Mouse (Mus musculus) C2C12 (cell line): Measurements from ENCODE around the gene Acta2. TPM values are rescaled to one million over a fixed set of nuclear protein-coding genes. Genes with fewer than 3 reads are reported as not detected.

Experiments
- H3K27me3 ChIP-seq: one replicate; pipeline ENCODE4 v1.6.1; 2011; ENCODE audit not compliant: control insufficient read depth, insufficient read depth, insufficient read length
- H3K36me3 ChIP-seq: one replicate; pipeline ENCODE4 v1.6.1; 2011; ENCODE audit not compliant: control insufficient read depth, insufficient read depth
- H3K4me3 ChIP-seq: one replicate; pipeline ENCODE4 v1.5.1; 2011; ENCODE audit warnings: mild to moderate bottlenecking, control low read depth; ENCODE audit not compliant: poor library complexity, insufficient read depth, severe bottlenecking
- H3K79me2 ChIP-seq: one replicate; pipeline ENCODE4 v1.6.1; 2011; ENCODE audit not compliant: control insufficient read depth, insufficient read depth
- H3K79me3 ChIP-seq: one replicate; pipeline ENCODE4 v1.6.1; 2011; ENCODE audit warnings: low read depth, control low read depth
- H3ac ChIP-seq: one replicate; pipeline ENCODE3; 2011; ENCODE audit warnings: low read depth; ENCODE audit not compliant: control insufficient read depth, insufficient read length
- CEBPB ChIP-seq: IDR thresholded peaks from one replicate; pipeline ENCODE4 v1.6.1; 2011; ENCODE audit warnings: low read depth, mild to moderate bottlenecking, control low read depth, moderate library complexity
- CTCF ChIP-seq: IDR thresholded peaks from one replicate; pipeline ENCODE4 v1.5.1; 2011; ENCODE audit not compliant: control insufficient read depth, insufficient read depth, insufficient read length
- FOSL1 ChIP-seq: IDR thresholded peaks from one replicate; pipeline ENCODE4 v1.8.0; 2011; ENCODE audit warnings: mild to moderate bottlenecking, low read length; ENCODE audit not compliant: poor library complexity, insufficient read depth, severe bottlenecking
- MAX ChIP-seq: IDR thresholded peaks from one replicate; pipeline ENCODE4 v1.6.1; 2011; ENCODE audit warnings: mild to moderate bottlenecking, control low read depth
- MYOD1 ChIP-seq: IDR thresholded peaks from one replicate; pipeline ENCODE4 v1.6.1; 2011; ENCODE audit warnings: low read depth; ENCODE audit not compliant: control insufficient read depth, insufficient read length
- MYOG ChIP-seq: IDR thresholded peaks from one replicate; pipeline ENCODE4 v1.6.1; 2011; ENCODE audit not compliant: control insufficient read depth, insufficient read length; ENCODE audit errors: extremely low read depth
- USF1 ChIP-seq: IDR thresholded peaks from one replicate; pipeline ENCODE4 v1.6.1; 2011; ENCODE audit warnings: low read depth, mild to moderate bottlenecking, control low read depth, moderate library complexity
- polyA plus RNA-seq: library from polyadenylated mRNA; unstranded; fragments of >200 nt; fragmentation: generic; extraction: Trizol; gene quantifications from one replicate; pipeline ENCODE4 v1.2.1, GENCODE M21; 2012; ENCODE audit warnings: missing spikeins

Acta2 gene
- polyA plus RNA-seq, 1 experiment, result 1,987 TPM

DNA sequence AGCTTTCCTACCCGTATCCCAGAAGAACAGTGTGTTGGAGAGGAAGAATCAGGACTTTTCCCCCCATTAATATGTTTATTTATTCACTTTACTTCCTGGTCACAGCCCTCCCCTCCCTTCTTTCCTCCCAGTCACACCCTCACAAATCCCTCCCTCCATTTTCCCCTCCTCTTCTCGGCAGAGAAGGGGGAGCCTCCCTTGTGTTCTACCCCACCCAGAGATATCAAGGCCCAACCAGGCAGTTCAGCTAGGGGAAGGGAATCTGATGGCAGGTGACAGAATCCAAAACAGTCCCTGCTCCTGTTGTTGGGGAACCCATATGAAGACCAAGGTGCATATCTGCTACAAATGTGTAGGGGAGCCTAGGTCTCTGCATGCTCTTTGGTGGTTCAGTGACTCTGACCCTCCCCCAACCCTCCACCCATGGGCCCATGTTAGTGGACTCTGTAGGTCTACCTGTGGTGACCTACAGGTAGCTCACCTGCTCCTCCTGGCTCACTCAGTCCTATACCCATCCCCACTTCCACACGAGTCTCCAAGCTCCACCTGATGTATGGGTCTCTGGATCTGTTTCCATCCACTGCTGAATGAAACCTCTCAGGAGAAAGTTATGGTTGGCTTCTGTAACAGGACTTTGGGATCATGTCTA lies 34.5 kb downstream of the Acta2 start:
- Histone ChIP-seq H3K4me3 (no peak overlapping the region), H3K79me2 (peaks cover 7% of the 10 kb centered on the region), H3K79me3 (no peaks in the 10 kb centered on the region), H3K27me3 (no peaks in the 10 kb centered on the region), H3ac (no peak overlapping the region), H3K36me3 (peaks cover 12% of the 10 kb centered on the region)
- TF ChIP-seq MYOG, result no peak
- TF ChIP-seq MYOD1, result no peak
- no peak for TF ChIP-seq CTCF
- TF ChIP-seq CEBPB, result no peak
- TF ChIP-seq FOSL1, result no peak
- no peak for TF ChIP-seq USF1
- no peak for TF ChIP-seq MAX

DNA sequence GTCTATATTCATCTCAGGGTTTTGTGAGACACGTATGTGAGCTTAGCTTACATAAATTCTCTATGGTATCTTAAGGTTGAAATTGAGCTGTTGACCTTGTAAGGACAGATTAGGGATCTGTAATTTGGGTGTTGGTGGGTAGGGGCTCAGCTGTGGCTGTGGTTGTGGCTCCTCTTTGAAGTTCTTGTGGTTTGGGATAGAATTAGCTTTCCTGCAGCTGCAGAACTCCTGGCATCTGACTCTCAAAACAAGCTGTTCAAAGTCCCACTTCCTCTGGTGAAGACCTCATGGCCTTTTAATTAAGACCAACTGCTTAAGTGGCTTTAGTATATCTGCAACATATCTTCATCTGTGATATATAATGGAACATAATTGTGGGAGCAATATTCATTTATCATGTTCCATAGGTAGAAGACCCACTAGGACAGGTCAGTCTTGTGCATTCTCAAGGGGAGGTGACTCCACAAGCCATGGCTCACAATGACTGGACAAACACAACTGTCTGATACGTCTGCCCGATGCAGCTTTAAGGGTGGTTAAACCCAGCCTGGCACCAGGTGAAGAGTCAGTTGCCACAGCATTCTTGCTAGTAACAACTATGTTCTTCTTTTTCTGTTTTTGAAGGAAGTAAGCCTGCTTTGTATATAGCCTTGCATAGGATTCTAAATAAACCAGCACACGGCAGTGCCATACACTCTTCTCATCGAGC lies 36.0 kb downstream of the Acta2 start:
- Histone ChIP-seq H3K79me3 (peaks cover under 1% of the 10 kb centered on the region), H3ac (no peak overlapping the region), H3K36me3 (peaks cover 12% of the 10 kb centered on the region), H3K79me2 (peaks cover 14% of the 10 kb centered on the region), H3K4me3 (no peak overlapping the region), H3K27me3 (no peaks in the 10 kb centered on the region)
- no peak for TF ChIP-seq USF1
- no peak for TF ChIP-seq FOSL1
- TF ChIP-seq MAX, result no peak
- no peak for TF ChIP-seq CEBPB
- no peak for TF ChIP-seq CTCF
- no peak for TF ChIP-seq MYOD1
- no peak for TF ChIP-seq MYOG

DNA sequence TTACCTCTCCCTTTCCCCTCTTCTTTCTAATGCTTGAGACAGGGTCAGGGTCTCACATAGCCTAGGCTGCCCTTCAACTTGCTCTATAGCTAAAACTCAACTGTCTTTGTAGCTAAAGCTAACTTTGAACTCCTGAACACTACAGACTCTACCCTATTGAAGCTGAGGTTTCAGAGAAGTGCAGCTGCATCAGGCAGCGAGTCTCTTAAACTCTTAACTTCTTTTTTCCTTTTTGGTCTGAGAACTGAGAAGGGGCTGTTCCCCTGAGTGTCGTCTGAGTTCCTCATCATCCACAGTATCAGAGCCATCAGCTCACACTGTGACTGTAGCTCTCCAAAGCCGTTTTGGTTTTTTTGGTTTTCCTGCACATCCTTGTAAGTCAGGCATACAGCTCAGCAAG lies 37.6 kb downstream of the Acta2 start:
- no peak for TF ChIP-seq MYOG
- TF ChIP-seq CEBPB, result no peak
- TF ChIP-seq MYOD1, result no peak
- no peak for TF ChIP-seq FOSL1
- TF ChIP-seq CTCF, result no peak

DNA sequence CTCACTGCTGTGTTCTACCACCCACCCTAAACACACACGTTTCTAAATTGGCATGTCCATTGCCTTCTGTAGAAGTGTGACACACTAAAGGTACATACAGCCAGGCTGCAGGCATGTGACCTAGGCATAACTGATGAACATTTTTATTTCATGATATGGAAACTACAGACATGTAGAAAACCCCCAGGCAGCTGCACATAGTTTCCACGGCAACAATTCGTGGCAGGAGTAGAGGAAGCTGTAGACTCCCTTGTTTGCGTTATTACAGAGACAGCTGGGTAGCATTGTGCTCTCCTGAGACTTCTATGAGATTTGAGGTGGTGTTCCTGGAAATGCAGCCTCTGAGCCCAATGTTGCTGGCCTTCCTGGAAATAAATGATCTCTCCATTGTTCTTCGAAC lies 38.4 kb downstream of the Acta2 start:
- TF ChIP-seq MYOG, result no peak
- no peak for TF ChIP-seq USF1
- Histone ChIP-seq H3K4me3 (no peak overlapping the region), H3K27me3 (no peaks in the 10 kb centered on the region), H3K36me3 (peaks cover 12% of the 10 kb centered on the region), H3K79me3 (peaks cover 5% of the 10 kb centered on the region), H3ac (no peak overlapping the region), H3K79me2 (peaks cover 35% of the 10 kb centered on the region)

More for the DNA sequence above, 37.6 kb downstream of the Acta2 start:
- Histone ChIP-seq H3K79me3 (peaks cover 5% of the 10 kb centered on the region), H3K79me2 (peaks cover 27% of the 10 kb centered on the region), H3K4me3 (no peak overlapping the region), H3ac (no peak overlapping the region), H3K27me3 (no peaks in the 10 kb centered on the region), H3K36me3 (peaks cover 12% of the 10 kb centered on the region)

DNA sequence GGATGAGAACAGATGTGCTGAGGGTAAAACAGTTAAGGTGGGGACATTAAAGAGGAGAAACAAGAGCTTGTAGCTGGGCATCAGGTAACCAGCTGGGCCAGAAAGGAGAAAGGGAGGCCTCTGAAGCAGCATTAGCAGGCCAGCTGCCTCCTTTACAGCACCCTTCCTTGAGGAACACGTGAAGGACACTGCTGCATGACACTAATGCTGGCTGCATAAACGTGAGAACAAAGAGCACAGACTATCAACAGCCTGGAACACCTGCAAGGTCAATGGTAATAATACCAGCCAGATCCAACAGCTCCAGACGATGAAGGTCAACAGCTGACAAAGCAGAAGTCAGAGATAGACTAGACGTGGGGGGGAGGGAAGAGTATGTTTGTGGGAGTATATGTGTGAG lies 41.3 kb downstream of the Acta2 start:
- Histone ChIP-seq H3K4me3 (no peak overlapping the region), H3K36me3 (no peaks in the 10 kb centered on the region), H3K79me3 (peaks cover 16% of the 10 kb centered on the region), H3ac (no peak overlapping the region), H3K27me3 (no peaks in the 10 kb centered on the region), H3K79me2 (peaks cover 47% of the 10 kb centered on the region)
- TF ChIP-seq CEBPB (no peak), USF1 (no peak), MAX (no peak), MYOG (no peak), CTCF (no peak), MYOD1 (no peak), FOSL1 (no peak)

DNA sequence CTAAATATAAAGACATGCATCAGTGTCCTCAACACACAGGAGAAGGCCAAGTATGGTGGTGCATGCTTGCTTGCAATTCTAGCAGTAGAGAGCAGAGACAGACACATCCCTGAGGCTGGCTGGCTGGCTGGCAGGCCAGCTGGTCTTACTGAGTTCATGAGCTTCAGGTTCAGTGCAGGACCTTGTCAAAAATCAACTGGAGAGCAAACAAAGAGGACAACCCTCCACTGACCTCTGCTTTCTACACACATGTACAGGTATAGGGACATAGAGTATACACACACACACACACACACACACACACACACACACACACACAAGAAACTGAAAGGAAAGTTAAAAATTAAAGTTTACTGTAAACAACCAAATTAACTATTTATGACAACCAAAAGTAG lies 42.1 kb downstream of the Acta2 start:
- H3K79me2 ChIP-seq, result peaks cover 55% of the 10 kb centered on the region

More for the DNA sequence above, 42.1 kb downstream of the Acta2 start:
- no peak for TF ChIP-seq MYOG
- TF ChIP-seq MYOD1, result no peak
- no peak for TF ChIP-seq CEBPB
- TF ChIP-seq USF1, result no peak
- TF ChIP-seq FOSL1, result no peak
- no peak for TF ChIP-seq CTCF
- TF ChIP-seq MAX, result no peak
- Histone ChIP-seq H3K79me3 (peaks cover 16% of the 10 kb centered on the region), H3ac (no peak overlapping the region), H3K36me3 (no peaks in the 10 kb centered on the region), H3K27me3 (no peaks in the 10 kb centered on the region), H3K4me3 (no peak overlapping the region)
